Mouse (Mus musculus) thymus, postnatal 14 days (tissue): ENCODE data around the gene Zeb2.
A peak's percentile ranks its signal among the peaks of the same experiment; 100 is the strongest.

Experiments
- DNase-seq: peaks from one replicate; pipeline ENCODE4 v3.0.0; 2021

Gene Zeb2

GRCm38 (mm10) chr2:45059010-45059409, 58.2 kb downstream of the Zeb2 start:
- DNase-seq, result no peak

- no peak for DNase-seq
Observed at GRCm38 (mm10) chr2:45058183-45058582, 59.0 kb downstream of the Zeb2 start.

- DNase-seq, result no peak
Observed at GRCm38 (mm10) chr2:45056856-45057562, 60.2 kb downstream of the Zeb2 start.

- DNase-seq, result no peak
Observed at GRCm38 (mm10) chr2:45055926-45056325, 61.3 kb downstream of the Zeb2 start.

- DNase-seq, result no peak
Observed at GRCm38 (mm10) chr2:45055034-45055615, 62.1 kb downstream of the Zeb2 start.

- no peak for DNase-seq
Observed at GRCm38 (mm10) chr2:45054070-45055025, 62.8 kb downstream of the Zeb2 start.

GRCm38 (mm10) chr2:45052587-45052986, 64.6 kb downstream of the Zeb2 start:
- DNase-seq, result no peak

GRCm38 (mm10) chr2:45051321-45051720, 65.9 kb downstream of the Zeb2 start:
- DNase-seq, result no peak

GRCm38 (mm10) chr2:45049923-45050322, 67.3 kb downstream of the Zeb2 start:
- DNase-seq, result no peak

GRCm38 (mm10) chr2:45049279-45049678, 67.9 kb downstream of the Zeb2 start:
- DNase-seq, result no peak

- DNase-seq, result no peak
Observed at GRCm38 (mm10) chr2:45040706-45041312, 76.4 kb downstream of the Zeb2 start.

GRCm38 (mm10) chr2:45039503-45039902, 77.7 kb downstream of the Zeb2 start:
- DNase-seq, result no peak

GRCm38 (mm10) chr2:45028091-45028638, 89.0 kb downstream of the Zeb2 start:
- DNase-seq, result no peak

GRCm38 (mm10) chr2:45017186-45017800, 99.9 kb downstream of the Zeb2 start:
- no peak for DNase-seq

GRCm38 (mm10) chr2:45013325-45013724, 103.9 kb downstream of the Zeb2 start:
- no peak for DNase-seq

GRCm38 (mm10) chr2:45012676-45013075, 104.5 kb downstream of the Zeb2 start:
- no peak for DNase-seq

- no peak for DNase-seq
Observed at GRCm38 (mm10) chr2:45010701-45011100, 106.5 kb downstream of the Zeb2 start.

GRCm38 (mm10) chr2:44999906-45000305, 117.3 kb downstream of the Zeb2 start:
- no peak for DNase-seq

- DNase-seq, result no peak
Observed at GRCm38 (mm10) chr2:44998710-44999109, 118.5 kb downstream of the Zeb2 start.

- peak; percentile 47 for DNase-seq
Observed at GRCm38 (mm10) chr2:44981646-44982045, 135.5 kb downstream of the Zeb2 start.

GRCm38 (mm10) chr2:44979042-44979721, 138.0 kb downstream of the Zeb2 start:
- DNase-seq, result peak; percentile 49

- no peak for DNase-seq
Observed at GRCm38 (mm10) chr2:44978038-44978437, 139.2 kb downstream of the Zeb2 start.
